Mouse (Mus musculus) heart, embryonic 15.5 days (tissue): ENCODE results near the gene Nbea. TPM values are rescaled to one million over a fixed set of nuclear protein-coding genes. Genes with fewer than 3 reads are reported as not detected.

ENCODE experiments used
- ATAC-seq: fragments of 200-750 bp; cut with Nextera tagmentation; replicated peaks from 2 replicates; pipeline ENCODE4 v1.8.0; 2017; ENCODE audit warnings: low read depth, moderate TSS enrichment; ENCODE audit not compliant: insufficient number of reproducible peaks, insufficient read depth, low FRiP score
- H3K27ac ChIP-seq: fragments of 300-500 bp; sonication (generic); 2 replicates; pipeline ENCODE4 v1.5.1; 2015; ENCODE audit warnings: mild to moderate bottlenecking, inconsistent platforms
- H3K27me3 ChIP-seq: fragments of 300-500 bp; sonication (generic); 2 replicates; pipeline ENCODE4 v1.6.1; 2015; ENCODE audit warnings: inconsistent platforms
- H3K36me3 ChIP-seq: fragments of 300-500 bp; sonication (generic); 2 replicates; pipeline ENCODE4 v1.6.1; 2015; ENCODE audit warnings: mild to moderate bottlenecking, inconsistent platforms
- H3K4me1 ChIP-seq: fragments of 300-500 bp; sonication (generic); replicated peaks from 2 replicates; pipeline ENCODE4 v1.6.1; 2015; ENCODE audit warnings: inconsistent platforms
- H3K4me2 ChIP-seq: fragments of 300-500 bp; sonication (generic); 2 replicates; pipeline ENCODE4 v1.6.1; 2015; ENCODE audit warnings: inconsistent platforms, mild to moderate bottlenecking, moderate library complexity
- H3K4me3 ChIP-seq: fragments of 300-500 bp; sonication (generic); 2 replicates; pipeline ENCODE4 v1.5.1; 2015; ENCODE audit warnings: mild to moderate bottlenecking, inconsistent platforms
- H3K9ac ChIP-seq: fragments of 300-500 bp; sonication (generic); 2 replicates; pipeline ENCODE4 v1.6.1; 2015; ENCODE audit warnings: mild to moderate bottlenecking, inconsistent platforms
- H3K9me3 ChIP-seq: fragments of 300-500 bp; sonication (generic); replicated peaks from 2 replicates; pipeline ENCODE4 v1.6.1; 2016; ENCODE audit warnings: inconsistent platforms
- WGBS: fragments of 180-500 bp; shearing (Covaris S2); methylation state at CpG from one replicate; pipeline ENCODE4 v1.1.7; 2015; ENCODE audit warnings: mixed read lengths; 5-methylcytosine and 5-hydroxymethylcytosine counted together
- polyA plus RNA-seq: library from polyadenylated mRNA; unstranded; fragments of >200 nt; fragmentation: Nextera tagmentation; extraction: Ambion mirVana; gene quantifications from 2 replicates; pipeline ENCODE4 v1.2.1, GENCODE M21; 2015

The Nbea gene
- polyA plus RNA-seq: 6.7 and 6.8 TPM in 2 replicates

DNA sequence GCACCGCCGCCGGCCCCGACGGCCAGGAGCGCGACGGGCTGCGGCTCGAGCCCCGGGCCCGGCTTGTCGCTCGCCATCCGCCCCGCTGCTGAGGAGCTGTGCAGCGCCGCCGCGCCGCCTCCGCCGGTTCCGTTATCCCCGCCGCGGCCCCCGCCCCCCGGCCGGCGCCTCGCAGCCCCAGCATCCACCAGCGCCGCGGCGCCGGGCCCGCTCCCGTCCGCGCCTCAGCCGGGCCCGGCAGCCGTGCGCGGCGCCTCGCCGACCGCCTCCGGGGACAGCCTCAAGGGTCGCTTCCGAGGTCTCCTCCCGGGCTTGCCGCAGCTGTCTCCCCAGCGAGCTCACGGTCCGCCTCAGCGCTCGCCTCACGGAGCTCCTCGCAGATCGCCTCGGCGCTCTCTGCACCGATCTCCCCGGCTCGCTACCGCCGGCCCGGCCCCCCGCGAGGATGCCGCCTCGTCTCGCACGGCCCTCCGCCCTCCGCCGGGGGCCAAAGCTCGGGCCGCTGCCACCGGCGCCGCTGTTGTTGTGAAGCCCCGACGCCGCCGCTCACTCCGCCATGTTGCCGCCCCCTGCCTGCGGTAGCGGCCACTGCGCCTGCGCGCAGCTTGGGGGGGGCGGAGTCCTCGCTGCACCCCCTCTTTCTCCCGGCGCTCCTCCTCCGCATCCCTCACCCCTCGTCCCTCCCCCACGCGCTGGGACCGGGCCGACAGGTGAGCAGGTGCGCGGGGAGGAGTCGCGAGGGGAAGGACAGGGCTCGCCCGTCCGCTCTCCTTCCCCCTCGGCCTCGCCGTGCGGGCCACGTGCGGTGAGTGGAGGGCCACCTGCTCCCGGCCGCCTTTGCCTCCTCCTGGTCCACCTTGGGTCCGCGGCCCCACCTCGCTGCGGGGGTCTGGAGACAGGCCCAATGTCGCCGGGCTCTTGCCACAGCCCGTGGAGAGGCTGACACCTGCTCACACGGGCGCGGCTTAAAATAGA lies at the start of gene Nbea:
Gene Nbea (minus strand): TSS at position 543 of the 975 bp plus-strand sequence.
- peaks cover 15% of the 10 kb centered on the region for H3K4me1 ChIP-seq
- peak within 1 kb of the TSS; percentile 94 for H3K27ac ChIP-seq
- H3K4me3 ChIP-seq: peak within 1 kb of the TSS; percentile 97
- peak within 1 kb of the TSS; percentile 94 for H3K9ac ChIP-seq
- WGBS: under 1% methylated on average over 115 of the region's 131 CpGs
- H3K9me3 ChIP-seq: no peaks in the 10 kb centered on the region
- peak within 1 kb of the TSS; percentile 98 for H3K4me2 ChIP-seq
- no peaks in the 10 kb centered on the region for H3K27me3 ChIP-seq
- peak; percentile 81 for ATAC-seq
- no peaks in the 10 kb centered on the region for H3K36me3 ChIP-seq

DNA sequence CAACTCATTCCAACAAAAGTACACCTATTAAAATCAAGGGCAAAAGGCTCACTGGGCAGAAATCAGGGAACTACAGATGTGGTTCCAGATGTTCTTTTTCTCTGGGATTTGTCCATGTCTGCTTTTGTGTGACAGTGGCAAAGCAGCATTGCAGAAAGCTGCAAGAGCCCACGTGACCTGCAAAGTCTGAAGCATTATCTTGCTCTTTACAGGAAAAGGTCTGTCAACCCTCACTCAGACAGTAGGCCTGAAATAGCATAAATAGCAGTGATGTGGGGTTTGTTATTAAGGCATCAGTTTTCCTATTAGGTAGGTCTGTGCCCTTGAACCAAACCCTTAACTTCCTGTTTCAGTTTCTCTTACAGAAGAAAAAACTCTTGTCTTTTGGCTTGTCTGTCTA lies 45.8 kb upstream of the Nbea start:
- peak overlapping the region; percentile 45; the same call in 1 of the 2 replicates for H3K27ac ChIP-seq
- no peak overlapping the region for H3K9ac ChIP-seq
- H3K36me3 ChIP-seq: no peaks in the 10 kb centered on the region
- 15% methylated on average over 1 of the region's 1 CpGs for WGBS
- no peaks in the 10 kb centered on the region for H3K27me3 ChIP-seq
- no peak overlapping the region for H3K4me2 ChIP-seq
- no peak overlapping the region for H3K4me3 ChIP-seq
- 0 out of 2 replicates have a peak, but pooled peaks have one; percentile 22 for ATAC-seq
- no peaks in the 10 kb centered on the region for H3K9me3 ChIP-seq
- peaks cover 4% of the 10 kb centered on the region for H3K4me1 ChIP-seq

GRCm38 (mm10) chr3:56215989-56216388 lies 32.5 kb upstream of the Nbea start:
- Histone ChIP-seq H3K4me2 (no peak overlapping the region), H3K4me3 (no peak overlapping the region), H3K4me1 (0 out of 2 replicates have a peak, but pooled peaks cover 4% of the 10 kb centered on the region), H3K36me3 (no peaks in the 10 kb centered on the region), H3K27ac (no peak overlapping the region), H3K9me3 (no peaks in the 10 kb centered on the region), H3K9ac (no peak overlapping the region), H3K27me3 (no peaks in the 10 kb centered on the region)
- ATAC-seq: no peak
- 22% methylated on average over 2 of the region's 2 CpGs for WGBS

GRCm38 (mm10) chr3:56203968-56204367 lies 20.5 kb upstream of the Nbea start:
- Histone ChIP-seq H3K4me2 (no peak overlapping the region), H3K9ac (no peak overlapping the region), H3K4me1 (no peaks in the 10 kb centered on the region), H3K27me3 (no peaks in the 10 kb centered on the region), H3K9me3 (no peaks in the 10 kb centered on the region), H3K27ac (no peak overlapping the region), H3K36me3 (no peaks in the 10 kb centered on the region), H3K4me3 (no peak overlapping the region)
- ATAC-seq: no peak
- 73% methylated on average over 6 of the region's 6 CpGs for WGBS

- Histone ChIP-seq H3K36me3 (no peaks in the 10 kb centered on the region), H3K9ac (no peak overlapping the region), H3K4me2 (no peak overlapping the region), H3K4me1 (peaks cover 4% of the 10 kb centered on the region; the same call in 1 of the 2 replicates), H3K4me3 (no peak overlapping the region), H3K27ac (no peak overlapping the region), H3K27me3 (no peaks in the 10 kb centered on the region), H3K9me3 (no peaks in the 10 kb centered on the region)
- 65% methylated on average over 1 of the region's 1 CpGs for WGBS
- no peak for ATAC-seq
Observed at GRCm38 (mm10) chr3:56188238-56188637, 4.7 kb upstream of the Nbea start.

- 60% methylated on average over 6 of the region's 6 CpGs for WGBS
- no peak for ATAC-seq
- no peaks in the 10 kb centered on the region for H3K36me3 ChIP-seq
- H3K9me3 ChIP-seq: no peaks in the 10 kb centered on the region
- H3K4me1 ChIP-seq: peaks cover 6% of the 10 kb centered on the region; the same call in 1 of the 2 replicates
- H3K27me3 ChIP-seq: no peaks in the 10 kb centered on the region
- no peak overlapping the region for H3K4me2 ChIP-seq
- H3K9ac ChIP-seq: no peak overlapping the region
- no peak overlapping the region for H3K27ac ChIP-seq
- H3K4me3 ChIP-seq: no peak overlapping the region
Observed at GRCm38 (mm10) chr3:56187131-56187779, 3.8 kb upstream of the Nbea start.

GRCm38 (mm10) chr3:56182371-56183158 lies 936 bp downstream of the Nbea start:
- under 1% methylated on average over 46 of the region's 61 CpGs for WGBS

GRCm38 (mm10) chr3:56181991-56182370 lies 1.5 kb downstream of the Nbea start:
- no peak for ATAC-seq
- Histone ChIP-seq H3K4me1 (peaks cover 15% of the 10 kb centered on the region), H3K9me3 (no peaks in the 10 kb centered on the region), H3K4me3 (peak overlapping the region; percentile 97), H3K27me3 (no peaks in the 10 kb centered on the region), H3K27ac (peak overlapping the region; percentile 94), H3K36me3 (no peaks in the 10 kb centered on the region), H3K4me2 (peak overlapping the region; percentile 98), H3K9ac (peak overlapping the region; percentile 94)
- WGBS: 6% methylated on average over 4 of the region's 4 CpGs

More at GRCm38 (mm10) chr3:56182371-56183158, 936 bp downstream of the Nbea start:
- peaks cover 15% of the 10 kb centered on the region for H3K4me1 ChIP-seq
- H3K27me3 ChIP-seq: no peaks in the 10 kb centered on the region
- H3K9ac ChIP-seq: peak overlapping the region; percentile 94
- peak overlapping the region; percentile 98 for H3K4me2 ChIP-seq
- peak; percentile 56 for ATAC-seq
- no peaks in the 10 kb centered on the region for H3K36me3 ChIP-seq
- peak overlapping the region; percentile 94 for H3K27ac ChIP-seq
- peak overlapping the region; percentile 97 for H3K4me3 ChIP-seq
- H3K9me3 ChIP-seq: no peaks in the 10 kb centered on the region

DNA sequence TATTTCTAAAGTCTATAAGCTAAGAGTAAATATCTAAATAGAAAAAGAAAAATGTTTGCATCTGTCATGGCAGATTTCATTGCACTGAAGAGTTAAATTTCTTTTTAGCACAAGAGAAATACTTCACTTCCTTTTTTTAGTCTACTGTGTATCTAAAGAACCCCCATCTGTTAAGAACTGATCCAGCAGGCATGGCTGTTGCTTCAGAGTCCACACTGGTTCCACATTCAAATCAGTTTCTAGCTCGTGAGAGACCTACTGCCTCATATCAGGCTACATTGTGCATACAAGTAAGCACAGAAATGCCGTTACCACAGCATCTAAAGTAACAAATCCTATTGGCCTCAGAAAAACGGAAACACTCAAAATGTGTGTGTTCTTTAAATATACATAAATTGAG lies 2.5 kb downstream of the Nbea start:
- H3K27me3 ChIP-seq: no peaks in the 10 kb centered on the region
- H3K36me3 ChIP-seq: no peaks in the 10 kb centered on the region
- no peaks in the 10 kb centered on the region for H3K9me3 ChIP-seq
- peaks cover 15% of the 10 kb centered on the region for H3K4me1 ChIP-seq
- H3K4me3 ChIP-seq: no peak overlapping the region; the same call in 1 of the 2 replicates
- peak overlapping the region; percentile 98; the same call in 1 of the 2 replicates for H3K4me2 ChIP-seq
- no peak overlapping the region for H3K9ac ChIP-seq
- ATAC-seq: no peak
- WGBS: 37% methylated on average over 3 of the region's 3 CpGs
- no peak overlapping the region for H3K27ac ChIP-seq

GRCm38 (mm10) chr3:56157864-56158263 lies 25.6 kb downstream of the Nbea start:
- WGBS: 92% methylated on average over 2 of the region's 2 CpGs
- no peak overlapping the region for H3K4me2 ChIP-seq
- H3K4me1 ChIP-seq: no peaks in the 10 kb centered on the region
- no peak overlapping the region for H3K27ac ChIP-seq
- no peak for ATAC-seq
- no peak overlapping the region for H3K9ac ChIP-seq
- no peaks in the 10 kb centered on the region for H3K27me3 ChIP-seq
- no peaks in the 10 kb centered on the region for H3K36me3 ChIP-seq
- H3K4me3 ChIP-seq: no peak overlapping the region
- H3K9me3 ChIP-seq: no peaks in the 10 kb centered on the region

DNA sequence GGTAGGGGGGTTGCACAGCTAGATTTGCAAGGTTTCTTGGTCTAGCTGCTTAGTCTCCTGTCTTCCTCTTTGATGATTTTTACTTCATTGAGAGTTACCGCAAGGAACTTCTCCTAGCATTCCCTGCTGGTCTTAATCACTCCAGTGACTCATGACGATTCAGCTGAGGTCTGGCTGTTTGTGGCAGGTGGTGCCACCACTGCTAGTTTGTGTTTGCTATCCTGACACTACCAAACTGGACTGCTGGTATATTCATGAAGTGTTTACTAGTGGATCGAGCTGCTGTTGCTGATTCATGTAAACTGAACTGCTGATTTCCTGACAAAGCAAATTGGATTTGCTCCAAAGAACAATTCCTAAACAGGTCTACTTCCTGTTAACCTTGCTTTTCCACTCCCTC lies 56.8 kb downstream of the Nbea start:
- Histone ChIP-seq H3K27ac (no peak overlapping the region), H3K4me1 (no peaks in the 10 kb centered on the region), H3K9ac (no peak overlapping the region), H3K36me3 (no peaks in the 10 kb centered on the region; the same call in 1 of the 2 replicates), H3K9me3 (no peaks in the 10 kb centered on the region; the same call in 1 of the 2 replicates), H3K27me3 (no peaks in the 10 kb centered on the region), H3K4me2 (no peak overlapping the region), H3K4me3 (no peak overlapping the region)
- ATAC-seq: no peak
- 72% methylated on average over 3 of the region's 3 CpGs for WGBS
